Mouse (Mus musculus): ENCODE measurements around the gene Ltb4r1.

- no peak for TF ChIP-seq CTCF (IDR thresholded peaks at IDR 0.05; ENCODE audit: control insufficient read depth, insufficient read depth, low read length)
- TF ChIP-seq POLR2A (IDR thresholded peaks at IDR 0.05; ENCODE audit: borderline replicate concordance, control insufficient read depth, low read depth, low read length): no peak
Measured at GRCm38 (mm10) chr14:55761163-55761562, 4.6 kb upstream of the Ltb4r1 start, which contains the start of gene Ltb4r2.

Measured in bone marrow, adult 2 months (tissue).